Mouse (Mus musculus): Measurements from ENCODE around the gene Olfr1487. TPM values are rescaled to one million over a fixed set of nuclear protein-coding genes. Genes with fewer than 3 reads are reported as not detected.
"Not testable (repeated sequence)": the region's sequence is repeated elsewhere in the genome, so short reads cannot be mapped to it uniquely, and the experiment has no call there.

The Olfr1487 gene
- total RNA-seq (2021) = not detected

GRCm38 (mm10) chr19:13617075-13617474 lies at the start of gene Olfr1487:
Olfr1487 (plus strand) TSS chr19:13617375.
- DNase-seq; intact Hi-C loops (cut with DNase I): not testable (repeated sequence)

GRCm38 (mm10) chr19:13583211-13583610 lies 34.0 kb upstream of the Olfr1487 start, which contains the start of gene Olfr1484:
Olfr1484 (plus strand) TSS chr19:13583511.
- intact Hi-C loops (cut with DNase I) = no loop called here

GRCm38 (mm10) chr19:13631321-13631720 lies 14.1 kb downstream of the Olfr1487 start, which contains the start of gene Olfr1489:
Olfr1489 (plus strand) TSS chr19:13631621.
- intact Hi-C loops (cut with DNase I) = no loop called here
- DNase-seq = no peak

More at GRCm38 (mm10) chr19:13583211-13583610, 34.0 kb upstream of the Olfr1487 start, which contains the start of gene Olfr1484:
- no peak for DNase-seq

DNA sequence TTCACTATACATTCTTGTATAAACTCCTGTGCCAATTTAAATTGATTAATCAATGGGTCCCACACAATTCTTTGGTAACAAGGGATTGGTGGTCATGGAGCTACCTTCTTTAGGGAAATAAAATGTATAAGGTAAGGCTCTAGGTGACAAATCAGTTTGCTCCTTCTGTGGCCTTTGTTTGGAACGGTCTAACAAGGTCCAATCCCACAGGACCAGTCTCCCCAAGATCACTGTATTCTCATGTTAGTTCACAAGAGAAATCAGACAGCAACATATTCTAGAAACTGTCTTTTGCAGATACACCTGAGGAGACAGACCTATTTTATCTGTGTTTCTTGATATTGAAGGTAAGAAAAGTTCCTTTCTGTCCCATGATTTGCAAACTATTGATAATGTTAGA lies 33.6 kb downstream of the Olfr1487 start, which contains the start of gene Olfr1490:
Gene Olfr1490 (plus strand): TSS at position 301 of the 400 bp plus-strand sequence.
- DNase-seq = no peak
- intact Hi-C loops (cut with DNase I) = no loop called here

Small RNA genes lying within 50 kb of the gene (microRNA-seq; reads per million reads assigned to microRNA genes)
- gene Gm22323 (ENCODE audit: borderline number of aligned reads in 2 of 2) (0 reads per million in 2 experiments), gene Gm23931 (ENCODE audit: borderline number of aligned reads in 2 of 2) (0 reads per million in 2 experiments)

Other genes starting within 250 kb of the Olfr1487 start
- gene Olfr1469, start 209.5 kb upstream of the Olfr1487 start, total RNA-seq (2021) = not detected
- gene Olfr1471, start 174.0 kb upstream of the Olfr1487 start, total RNA-seq (2021) = not detected
- gene Olfr1472, start 161.3 kb upstream of the Olfr1487 start, total RNA-seq (2021) = not detected
- gene Olfr1474, start 147.8 kb upstream of the Olfr1487 start, total RNA-seq (2021) = not detected
- gene Olfr1475, start 137.2 kb upstream of the Olfr1487 start, total RNA-seq (2021) = not detected
- not detected for gene Olfr1477, start 116.8 kb upstream of the Olfr1487 start, total RNA-seq (2021)
- not detected for gene Olfr1480, start 89.5 kb upstream of the Olfr1487 start, total RNA-seq (2021)
- gene Olfr1484, start 33.9 kb upstream of the Olfr1487 start, total RNA-seq (2021) = not detected
- gene Olfr1489, start 14.2 kb downstream of the Olfr1487 start, total RNA-seq (2021) = not detected
- gene Olfr1490, start 33.7 kb downstream of the Olfr1487 start, total RNA-seq (2021) = not detected
- gene Olfr1491, start 79.9 kb downstream of the Olfr1487 start, total RNA-seq (2021) = not detected
- not detected for gene Olfr1493-ps1, start 105.9 kb downstream of the Olfr1487 start, total RNA-seq (2021)
- not detected for gene Olfr1494, start 122.4 kb downstream of the Olfr1487 start, total RNA-seq (2021)
- not detected for gene Olfr1495, start 147.2 kb downstream of the Olfr1487 start, total RNA-seq (2021)
- gene Olfr1496, start 160.5 kb downstream of the Olfr1487 start, total RNA-seq (2021) = not detected
- gene Olfr1497, start 180.8 kb downstream of the Olfr1487 start, total RNA-seq (2021) = not detected
- gene Olfr1499, start 202.1 kb downstream of the Olfr1487 start, total RNA-seq (2021) = not detected
- not detected for gene Olfr1500, start 213.1 kb downstream of the Olfr1487 start, total RNA-seq (2021)
- gene Olfr1501, start 233.3 kb downstream of the Olfr1487 start, total RNA-seq (2021) = not detected
- not detected for gene Olfr1502, start 244.4 kb downstream of the Olfr1487 start, total RNA-seq (2021)